Mouse (Mus musculus): ENCODE measurements around the gene Actn3.
"Not testable (repeated sequence)": the region's sequence is repeated elsewhere in the genome, so short reads cannot be mapped to it uniquely, and the experiment has no call there.

Actn3 gene

DNA sequence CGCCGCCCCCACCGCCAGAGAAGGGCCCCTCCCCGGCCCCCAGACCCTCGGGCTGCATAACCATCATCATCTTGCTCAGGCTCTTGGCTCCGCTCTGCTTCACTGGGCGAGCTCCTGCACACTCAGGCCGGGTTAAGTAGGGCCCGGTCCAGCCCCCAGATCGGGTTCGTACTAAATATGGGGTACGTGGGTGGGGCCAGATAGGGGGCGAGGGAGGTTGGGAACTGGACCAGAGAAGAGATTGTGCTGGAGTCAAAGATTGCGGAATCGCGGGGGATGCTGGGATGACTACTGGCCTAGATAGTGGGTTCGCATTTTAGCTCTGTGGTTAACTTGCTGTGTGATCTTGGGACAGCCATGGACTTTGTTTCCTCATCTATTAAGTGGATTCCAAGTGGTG is at the start of gene Actn3:
TSS of gene Actn3 (minus strand) at position 125 of the 400 bp plus-strand sequence.
- no peak for DNase-seq (ENCODE audit: low spot score)

DNA sequence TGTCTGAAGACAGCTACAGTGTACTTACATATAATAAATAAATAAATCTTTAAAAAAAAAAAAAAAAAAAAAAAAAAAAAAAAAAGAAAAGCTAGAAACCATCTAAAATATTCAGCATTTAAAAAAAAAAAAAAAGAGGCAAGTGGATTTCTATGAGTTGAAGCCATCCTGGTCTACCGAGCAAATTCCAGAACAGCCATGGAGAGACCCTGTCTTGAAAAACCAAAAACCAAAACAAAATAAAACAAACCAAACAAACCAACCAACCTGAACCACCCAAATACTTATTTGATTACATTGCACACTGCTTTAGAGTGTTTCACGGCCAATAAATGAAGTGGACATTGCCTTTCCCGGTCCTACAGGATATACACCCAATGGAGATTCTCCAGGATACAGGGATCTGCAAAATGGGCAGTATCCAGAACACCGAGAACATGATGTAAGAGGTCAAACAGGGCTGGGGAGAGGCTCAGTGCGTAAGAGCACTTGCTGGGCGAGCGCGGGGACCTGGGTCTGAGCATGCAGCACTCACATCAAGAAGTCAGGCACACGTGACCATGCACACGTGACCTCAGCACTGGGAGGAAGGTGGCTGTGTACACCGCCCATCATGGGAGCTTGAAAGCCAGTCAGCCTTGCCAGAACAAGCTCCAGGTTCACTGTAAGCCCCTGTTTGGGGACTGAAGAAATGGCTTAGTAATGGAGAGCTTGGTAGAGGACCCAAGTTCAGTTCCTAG is 47.6 kb upstream of the Actn3 start:
- no peak for DNase-seq (ENCODE audit: low spot score)

DNA sequence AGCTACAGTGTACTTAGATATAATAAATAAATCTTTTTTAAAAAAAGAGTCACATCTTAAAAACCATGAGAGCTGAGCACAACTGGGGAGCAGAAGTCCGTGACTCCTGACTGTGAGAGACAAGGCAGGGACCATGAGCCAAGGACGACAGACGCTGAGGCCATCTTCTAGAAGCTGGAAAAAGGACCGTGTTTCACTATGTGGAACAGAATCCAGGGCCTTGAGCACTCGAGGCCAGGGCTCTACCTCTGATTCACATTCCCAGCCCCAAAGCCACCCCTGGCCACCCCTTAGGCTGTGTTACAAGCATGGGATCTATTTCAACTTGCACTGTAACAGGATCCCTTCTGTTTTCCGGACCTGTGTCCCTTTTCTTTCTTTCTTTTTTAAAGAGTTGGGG is 41.9 kb upstream of the Actn3 start:
- no peak for DNase-seq (ENCODE audit: low spot score)

- DNase-seq (ENCODE audit: low spot score), result no peak
Observed at GRCm38 (mm10) chr19:4916827-4917226, 39.1 kb upstream of the Actn3 start.

- no peak for DNase-seq (ENCODE audit: low spot score)
Observed at GRCm38 (mm10) chr19:4915924-4916603, 38.4 kb upstream of the Actn3 start.

DNA sequence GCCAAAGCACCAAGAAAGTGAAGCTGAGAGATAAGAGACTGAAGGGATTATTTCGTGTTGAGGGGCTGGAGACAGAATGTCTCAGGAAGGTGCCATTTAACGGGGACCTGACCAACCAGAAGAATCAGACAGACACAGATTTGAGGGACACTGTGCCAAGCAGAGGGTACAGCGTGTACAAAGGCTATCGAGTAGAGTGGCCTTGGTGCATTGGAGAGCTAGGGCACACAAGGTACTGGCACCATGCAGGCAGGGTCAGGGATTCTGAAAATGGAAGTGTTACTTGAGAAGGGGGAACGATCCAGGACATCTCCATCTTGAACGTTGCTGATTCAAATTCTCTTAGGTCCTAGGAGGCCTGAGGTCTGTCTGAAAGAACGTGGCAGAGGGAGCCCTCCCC is 31.7 kb upstream of the Actn3 start:
- no peak for DNase-seq (ENCODE audit: low spot score)

- DNase-seq (ENCODE audit: low spot score), result peak; percentile 60
Observed at GRCm38 (mm10) chr19:4908107-4908506, 30.4 kb upstream of the Actn3 start.

DNA sequence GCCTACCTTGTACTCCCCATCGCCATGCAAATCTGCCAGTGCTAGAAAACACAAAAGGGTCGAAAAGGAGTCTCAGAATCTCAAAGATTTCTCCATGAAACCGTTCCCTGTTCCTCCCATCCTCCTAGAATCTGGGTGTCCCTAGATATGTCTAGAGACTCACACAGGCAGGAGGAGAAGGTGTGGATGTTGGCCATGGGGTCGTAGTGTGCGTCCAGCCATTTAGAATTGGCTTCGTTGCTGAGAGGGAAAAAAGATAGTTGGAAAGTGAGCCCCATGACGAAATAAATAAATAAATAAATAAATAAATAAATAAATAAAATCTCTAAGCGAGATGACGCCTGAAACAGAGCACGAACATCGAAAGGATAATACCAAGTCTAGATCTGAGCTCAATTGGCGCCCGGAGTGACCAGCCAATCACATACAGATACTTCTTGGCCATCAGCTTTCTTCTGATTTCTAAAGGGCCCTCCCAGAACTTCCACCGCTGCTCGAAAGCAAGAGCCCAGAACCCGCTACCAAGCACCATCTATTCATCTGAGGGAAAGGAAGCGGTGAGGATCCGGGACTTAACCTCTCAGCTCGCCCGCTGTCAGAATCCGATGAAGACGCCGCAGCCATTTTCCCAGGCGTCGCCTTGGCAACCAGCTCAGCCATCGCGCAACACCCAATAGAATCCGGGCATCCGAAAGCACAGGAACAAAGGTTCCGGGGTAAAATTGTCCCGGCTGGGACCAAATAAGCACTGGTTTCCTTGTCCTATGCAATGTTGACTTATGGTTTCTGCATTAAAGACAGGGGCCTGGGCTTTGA is 28.5 kb upstream of the Actn3 start, which contains the start of gene Bbs1:
TSS of gene Bbs1 (minus strand) at position 650 of the 816 bp plus-strand sequence.
- DNase-seq (ENCODE audit: low spot score), result peak; percentile 82

DNA sequence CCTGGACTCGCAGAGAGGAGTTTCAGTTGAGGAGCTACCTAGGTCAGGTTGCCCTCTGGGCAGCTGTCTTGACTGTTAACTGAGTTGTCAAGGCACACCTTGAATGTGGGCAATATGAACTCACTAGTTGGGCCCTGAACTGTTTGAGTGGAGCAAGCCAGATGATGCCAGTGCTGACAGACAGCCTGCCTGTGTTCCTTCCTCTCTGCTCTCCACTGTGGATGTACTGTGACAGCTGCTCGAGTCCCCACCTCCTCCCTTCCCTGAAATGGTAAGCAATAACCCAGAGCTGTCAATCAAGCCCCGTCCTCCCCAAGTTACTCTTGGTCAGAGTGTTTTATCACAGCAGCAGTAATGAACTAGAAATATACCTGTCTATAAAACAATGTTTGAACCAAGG is 22.2 kb upstream of the Actn3 start:
- DNase-seq (ENCODE audit: low spot score), result no peak

GRCm38 (mm10) chr19:4898972-4899371 is 21.3 kb upstream of the Actn3 start:
- no peak for DNase-seq (ENCODE audit: low spot score)

- DNase-seq (ENCODE audit: low spot score), result no peak
Observed at GRCm38 (mm10) chr19:4896780-4897520, 19.2 kb upstream of the Actn3 start.

DNA sequence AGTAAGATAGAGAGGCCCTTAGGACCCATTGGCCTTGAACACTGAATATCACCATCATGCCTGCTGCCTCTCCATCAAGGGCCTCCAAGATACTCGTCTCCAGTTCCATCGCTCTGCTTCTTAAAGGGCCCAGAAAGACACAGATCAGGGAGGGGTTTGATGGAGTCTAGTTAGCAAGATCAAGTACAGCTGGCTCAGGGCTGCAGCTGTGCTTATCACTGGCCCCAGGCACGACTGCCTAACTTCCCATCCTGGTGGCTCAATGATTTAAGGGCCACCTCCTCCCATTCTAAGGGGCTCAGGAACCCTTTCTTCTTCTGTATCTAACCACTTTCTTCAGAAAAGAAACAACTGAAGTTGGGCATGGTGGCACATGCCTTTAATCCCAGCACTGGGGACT is 14.1 kb upstream of the Actn3 start:
- DNase-seq (ENCODE audit: low spot score), result peak; percentile 77

DNA sequence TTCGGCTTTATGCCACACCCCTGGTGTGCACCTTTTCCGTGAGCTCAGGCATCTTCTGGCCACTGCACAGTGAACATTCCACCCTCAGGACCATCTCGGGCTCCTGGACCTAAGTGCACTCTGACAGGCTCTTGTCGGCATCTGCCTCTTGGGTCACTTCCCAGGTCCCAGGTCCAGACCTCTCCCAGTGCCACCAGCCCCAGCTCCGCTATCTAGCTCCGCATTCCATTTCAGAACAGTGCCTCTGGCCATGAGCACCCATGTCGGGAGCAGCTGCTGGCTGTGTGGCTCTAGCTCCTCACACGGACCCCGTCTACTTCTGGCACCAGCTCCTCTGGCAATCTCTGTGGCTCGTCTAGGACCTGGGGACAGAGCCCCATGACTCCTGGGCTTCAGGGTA is 12.1 kb upstream of the Actn3 start:
- DNase-seq (ENCODE audit: low spot score), result no peak

- DNase-seq (ENCODE audit: low spot score), result peak; percentile 55
Observed at GRCm38 (mm10) chr19:4883961-4884360, 6.3 kb upstream of the Actn3 start.

DNA sequence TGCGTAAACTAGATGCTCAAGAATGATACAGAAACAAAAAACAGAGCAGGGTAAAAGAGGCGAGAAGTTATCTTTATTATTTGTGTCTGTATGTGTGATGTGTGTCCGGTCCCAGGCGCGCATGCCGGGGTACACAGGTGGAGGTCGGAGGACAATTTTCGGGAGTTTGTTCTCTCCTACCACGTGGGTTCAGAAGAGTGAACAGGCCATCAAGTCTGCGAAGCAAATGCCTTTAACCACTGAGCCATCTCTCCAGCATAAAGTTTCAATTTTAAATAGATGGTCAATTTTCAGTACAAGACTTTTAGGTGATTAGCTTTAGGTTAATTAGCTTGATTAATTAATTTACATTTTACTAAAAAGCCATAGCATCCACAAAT is 1.6 kb upstream of the Actn3 start:
- no peak for DNase-seq (ENCODE audit: low spot score)

- peak; percentile 96 for DNase-seq (ENCODE audit: low spot score)
Observed at GRCm38 (mm10) chr19:4878405-4879323, 955 bp upstream of the Actn3 start, which contains the start of gene Zdhhc24. Gene Zdhhc24, plus strand, starts transcription at chr19:4878668.

- DNase-seq (ENCODE audit: low spot score), result no peak
Observed at GRCm38 (mm10) chr19:4876755-4877154, 954 bp downstream of the Actn3 start.

GRCm38 (mm10) chr19:4876241-4876640 is 1.5 kb downstream of the Actn3 start:
- no peak for DNase-seq (ENCODE audit: low spot score)

- DNase-seq (ENCODE audit: low spot score), result not testable (repeated sequence)
Observed at GRCm38 (mm10) chr19:4874613-4875012, 3.1 kb downstream of the Actn3 start.

GRCm38 (mm10) chr19:4865147-4865546 is 12.6 kb downstream of the Actn3 start:
- DNase-seq (ENCODE audit: low spot score), result no peak

DNA sequence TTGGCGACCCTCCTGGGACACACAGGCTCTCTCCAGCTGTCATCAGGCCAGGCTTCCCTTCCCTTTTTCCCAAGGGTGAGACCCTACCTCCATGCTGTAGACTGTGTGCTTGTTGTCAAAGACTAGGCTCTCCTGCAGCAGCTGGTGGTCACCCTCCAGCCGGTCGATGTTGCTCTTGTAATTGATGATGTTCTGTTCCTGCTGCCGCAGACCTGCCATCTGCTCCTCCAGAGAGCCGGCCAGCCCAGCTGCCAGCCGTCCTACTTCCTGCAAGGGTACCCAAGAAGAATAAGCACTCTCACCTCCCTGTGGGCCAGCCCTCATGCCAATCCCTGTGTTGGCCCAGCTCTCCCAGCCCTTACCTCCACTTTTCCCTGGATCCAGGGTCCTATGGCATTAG is 14.7 kb downstream of the Actn3 start:
- DNase-seq (ENCODE audit: low spot score), result no peak

Measured in c-Kit-positive CD71-positive TER-119-positive erythroid progenitor cells, embryonic 14.5 days (primary cell).